Mouse (Mus musculus) layer of hippocampus, postnatal 10 days (tissue): ENCODE measurements around the gene Deup1. TPM values are rescaled to one million over a fixed set of nuclear protein-coding genes. Genes with fewer than 3 reads are reported as not detected.
A peak's percentile ranks its signal among the peaks of the same experiment; 100 is the strongest.

Source experiments
- DNase-seq, 2 experiments: peaks; one replicate each; pipeline ENCODE4 v3.0.0; 2021; ENCODE audit warnings: low spot score in 2 of 2
- long read RNA-seq: library from polyadenylated mRNA; stranded (forward); transcript quantifications from one replicate; pipeline ENCODE4 v2.0.0, GENCODE M21; 2023
- total RNA-seq, 2 experiments: library from RNA; stranded (reverse); gene quantifications; 2 replicates each; pipeline ENCODE4 v1.2.3; 2021

The Deup1 gene
- total RNA-seq = 1 to 10 TPM; 1.6 to 1.8 TPM
- long read RNA-seq, partial matches to known transcripts = 0 of 1 reads
- long read RNA-seq, other reads (novel, unspliced or antisense) = 1 of 1 reads

- peak; percentile 44 to 54 for DNase-seq
Observed at GRCm38 (mm10) chr9:15627785-15628287, at the start of gene Deup1. Gene Deup1, minus strand, starts transcription at chr9:15627933.

GRCm38 (mm10) chr9:15672251-15672650, 44.5 kb upstream of the Deup1 start:
- no peak for DNase-seq

DNA sequence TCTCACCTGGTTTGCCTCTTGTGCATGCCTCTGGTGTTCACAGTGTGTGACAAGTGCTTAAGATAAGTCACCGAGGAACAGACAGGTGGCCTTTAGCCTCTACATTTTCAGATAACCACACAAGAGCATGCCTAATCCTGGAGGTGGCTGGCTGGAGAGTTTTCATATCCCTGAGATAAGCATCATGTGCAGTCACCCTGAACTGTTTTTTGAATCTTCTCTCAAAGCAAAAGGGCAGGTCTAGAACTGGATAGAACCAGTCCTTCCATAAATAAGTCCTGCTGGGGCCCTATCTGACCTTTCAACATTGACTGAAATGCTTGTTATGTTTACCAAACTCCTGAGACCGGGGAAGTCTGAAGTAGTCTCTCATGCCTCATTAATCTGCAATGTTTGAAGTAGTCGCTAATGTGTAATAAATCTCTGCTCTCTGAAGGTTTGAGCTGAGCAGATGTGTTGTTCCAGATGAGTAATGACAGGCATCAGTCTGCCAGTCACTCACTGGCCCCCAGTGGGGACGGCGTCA, 42.3 kb upstream of the Deup1 start:
- no peak for DNase-seq

GRCm38 (mm10) chr9:15669452-15669851, 41.7 kb upstream of the Deup1 start:
- DNase-seq = no peak

DNA sequence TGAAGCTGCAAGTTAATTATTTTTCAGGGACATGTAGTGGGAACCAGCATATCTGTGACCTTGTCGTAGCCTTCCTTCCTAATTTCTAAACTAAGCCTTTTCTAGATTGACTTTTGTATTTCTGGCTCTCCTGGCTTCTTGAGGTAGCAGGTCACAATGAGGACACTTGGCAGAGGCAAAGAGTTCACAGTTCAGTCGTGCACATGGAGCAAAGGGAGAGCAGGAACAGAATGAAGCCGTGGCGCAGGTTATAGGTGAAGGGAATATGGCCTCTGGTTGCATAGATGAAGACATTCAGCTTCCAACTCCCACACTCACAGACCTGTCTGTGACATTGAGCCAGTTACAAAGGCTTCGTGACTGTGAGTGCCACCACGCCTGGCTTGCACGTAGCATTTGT, 36.9 kb upstream of the Deup1 start:
- DNase-seq = no peak

DNA sequence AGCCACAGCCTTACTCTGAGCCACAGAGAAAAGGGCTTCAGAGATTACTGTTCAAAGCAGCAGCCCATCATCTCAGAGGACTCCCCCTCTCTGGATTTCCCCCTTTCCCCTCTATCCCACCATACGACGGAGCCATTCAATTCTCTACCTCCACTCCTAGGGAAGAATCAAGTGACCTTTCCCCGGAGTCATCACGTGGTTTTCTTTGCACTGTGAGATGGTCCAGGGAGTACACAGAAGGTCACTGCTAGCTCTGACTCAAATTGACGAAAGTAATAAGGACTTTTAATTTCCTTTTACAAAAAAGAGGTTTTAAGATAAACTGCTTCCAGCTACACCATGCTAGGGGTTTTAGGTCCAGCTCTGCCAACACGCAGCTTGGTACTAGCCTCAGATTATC, 31.3 kb upstream of the Deup1 start:
- DNase-seq = no peak

GRCm38 (mm10) chr9:15658236-15658785, 30.6 kb upstream of the Deup1 start:
- DNase-seq = no peak

GRCm38 (mm10) chr9:15653036-15653435, 25.3 kb upstream of the Deup1 start:
- DNase-seq = peak; percentile 16 to 20

GRCm38 (mm10) chr9:15649977-15650376, 22.2 kb upstream of the Deup1 start:
- no peak for DNase-seq

DNA sequence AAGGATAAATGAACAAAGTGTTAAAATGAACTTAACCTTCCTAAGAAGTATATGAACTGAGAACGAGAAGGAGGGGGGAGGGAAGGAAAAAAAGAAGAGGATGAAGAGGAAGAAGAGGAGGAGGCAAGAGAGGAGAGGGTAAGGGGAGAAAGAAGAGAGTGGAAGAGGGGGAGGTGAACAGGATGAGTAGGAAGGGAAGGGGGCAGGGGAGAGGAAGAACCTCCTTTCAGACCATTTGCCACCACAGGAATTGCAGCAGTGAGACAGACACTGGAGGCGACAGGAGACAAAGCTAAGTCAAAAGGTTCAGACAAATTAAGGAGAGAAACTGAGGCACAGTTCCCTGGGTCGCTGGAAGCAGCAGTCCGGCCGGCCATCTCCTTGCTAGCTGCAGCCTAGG, 349 bp downstream of the Deup1 start:
- no peak for DNase-seq

GRCm38 (mm10) chr9:15624739-15625138, 3.0 kb downstream of the Deup1 start:
- peak in 1 of 2 experiments; percentile 3 for DNase-seq

DNA sequence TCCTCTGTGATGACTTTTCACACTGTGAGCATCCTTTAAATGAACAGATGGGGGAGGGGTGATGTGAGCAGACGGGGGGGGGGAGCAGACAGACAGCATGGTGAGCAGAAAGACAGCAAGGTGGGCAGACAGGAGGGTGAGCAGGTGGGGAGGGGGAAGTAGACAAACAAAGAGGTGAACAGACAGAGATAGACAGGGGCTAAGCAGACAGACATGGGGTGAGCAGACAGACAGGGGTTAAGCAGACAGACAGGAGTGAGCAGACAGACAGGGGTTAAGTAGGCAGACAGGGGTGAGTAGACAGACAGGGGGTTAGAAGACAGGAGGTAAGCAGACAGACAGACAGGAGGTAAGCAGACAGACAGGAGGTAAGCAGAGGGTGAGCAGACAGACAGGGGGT, 8.0 kb downstream of the Deup1 start:
- peak in 1 of 2 experiments; percentile 5 for DNase-seq

DNA sequence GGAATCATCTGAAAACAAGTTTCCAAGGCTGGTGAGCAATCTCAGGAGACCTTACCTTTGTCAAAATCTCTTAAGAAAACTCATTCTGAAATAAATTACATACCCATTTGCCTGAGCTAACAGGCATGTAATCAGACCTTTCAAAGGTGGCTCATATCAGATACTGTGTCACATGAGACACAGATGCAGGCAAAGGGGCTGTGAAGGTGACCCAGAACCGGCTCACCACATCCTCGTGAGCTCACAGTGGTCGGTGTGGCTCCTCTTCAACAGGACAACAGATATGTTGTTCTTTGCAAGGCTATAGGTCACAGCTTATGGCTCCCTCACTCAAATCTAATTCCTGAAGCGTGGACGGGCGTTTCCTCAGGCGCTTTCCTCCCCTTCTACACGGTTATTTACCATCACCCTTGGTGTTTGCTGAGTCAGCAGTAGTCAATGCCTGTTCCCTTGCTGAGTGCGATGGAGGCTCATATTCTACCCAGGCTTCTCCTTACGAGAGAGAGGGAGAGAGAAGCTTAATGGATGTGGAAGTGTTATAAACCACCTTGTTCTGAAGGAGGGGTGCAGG, 8.6 kb downstream of the Deup1 start:
- DNase-seq = peak in 1 of 2 experiments; percentile 13

GRCm38 (mm10) chr9:15617061-15617460, 10.7 kb downstream of the Deup1 start:
- no peak for DNase-seq

DNA sequence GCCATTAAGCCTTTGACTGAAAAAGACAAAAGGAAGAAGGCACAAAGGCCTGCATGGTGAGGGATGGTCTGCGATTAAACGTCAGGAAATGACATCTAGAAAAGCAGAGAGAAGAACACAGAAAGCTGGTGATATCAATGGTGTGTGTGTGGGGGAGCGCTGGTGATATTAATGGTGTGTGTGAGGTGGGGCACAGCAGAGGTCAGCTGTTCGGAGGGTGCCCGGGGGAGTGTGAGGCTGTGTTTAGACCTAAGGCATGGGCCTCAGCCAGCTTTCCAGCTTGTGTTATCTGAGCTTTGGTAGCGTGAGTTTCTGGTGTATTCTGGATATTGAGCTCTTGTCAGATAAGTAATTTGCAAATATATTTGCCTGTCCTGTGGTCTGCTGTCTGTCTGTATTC, 11.3 kb downstream of the Deup1 start:
- DNase-seq = no peak

DNA sequence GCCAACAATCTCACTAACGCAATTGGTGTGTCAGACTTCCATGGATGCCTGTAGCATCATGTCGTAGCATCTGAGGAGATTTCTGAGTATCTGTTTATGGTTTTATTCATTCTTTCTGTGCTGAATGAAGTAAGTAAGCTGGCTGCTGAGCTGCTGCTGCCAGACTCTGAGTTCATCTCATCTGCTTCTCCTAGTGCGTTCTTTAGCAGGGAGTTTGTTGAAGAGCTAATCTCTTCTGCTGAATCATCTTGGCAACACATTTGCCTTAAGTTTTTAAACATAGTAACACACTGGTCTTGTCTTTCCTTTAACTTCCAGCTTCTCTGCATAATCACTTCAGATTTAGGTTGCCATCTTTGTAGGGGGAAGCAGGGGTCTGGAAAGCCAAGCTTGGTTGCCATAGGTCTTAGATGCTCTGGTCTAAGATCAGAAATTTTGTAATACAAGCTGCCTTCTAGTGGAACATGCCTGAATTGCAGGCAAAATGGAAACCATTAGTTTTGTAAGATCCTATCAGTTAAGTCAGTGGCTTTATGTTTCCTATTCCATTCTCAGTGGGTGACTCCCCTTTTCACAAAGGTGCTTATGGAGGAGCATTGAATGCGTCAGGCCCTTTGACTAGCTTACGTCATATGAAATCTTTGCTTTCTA, 18.3 kb downstream of the Deup1 start:
- no peak for DNase-seq

DNA sequence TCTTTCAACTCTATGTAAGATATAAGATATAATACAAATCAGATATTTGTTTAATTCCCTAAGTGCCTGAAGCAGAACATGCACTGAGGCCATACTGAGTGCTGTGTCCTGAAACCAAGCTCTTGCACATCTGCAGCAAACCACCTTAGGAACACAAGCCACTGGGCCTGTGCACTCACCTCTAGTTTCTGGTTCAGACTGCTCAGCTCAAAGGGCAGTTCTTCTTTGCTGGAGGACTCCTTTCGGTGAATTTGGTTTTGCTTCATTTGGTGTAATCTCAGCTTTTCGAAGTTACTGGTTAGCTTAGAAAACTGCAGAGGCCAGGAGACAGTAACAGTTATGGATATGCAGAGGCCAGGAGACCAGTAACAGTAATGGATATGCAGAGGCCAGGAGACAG, 20.1 kb downstream of the Deup1 start:
- no peak for DNase-seq

- no peak for DNase-seq
Observed at GRCm38 (mm10) chr9:15603156-15603555, 24.6 kb downstream of the Deup1 start.

DNA sequence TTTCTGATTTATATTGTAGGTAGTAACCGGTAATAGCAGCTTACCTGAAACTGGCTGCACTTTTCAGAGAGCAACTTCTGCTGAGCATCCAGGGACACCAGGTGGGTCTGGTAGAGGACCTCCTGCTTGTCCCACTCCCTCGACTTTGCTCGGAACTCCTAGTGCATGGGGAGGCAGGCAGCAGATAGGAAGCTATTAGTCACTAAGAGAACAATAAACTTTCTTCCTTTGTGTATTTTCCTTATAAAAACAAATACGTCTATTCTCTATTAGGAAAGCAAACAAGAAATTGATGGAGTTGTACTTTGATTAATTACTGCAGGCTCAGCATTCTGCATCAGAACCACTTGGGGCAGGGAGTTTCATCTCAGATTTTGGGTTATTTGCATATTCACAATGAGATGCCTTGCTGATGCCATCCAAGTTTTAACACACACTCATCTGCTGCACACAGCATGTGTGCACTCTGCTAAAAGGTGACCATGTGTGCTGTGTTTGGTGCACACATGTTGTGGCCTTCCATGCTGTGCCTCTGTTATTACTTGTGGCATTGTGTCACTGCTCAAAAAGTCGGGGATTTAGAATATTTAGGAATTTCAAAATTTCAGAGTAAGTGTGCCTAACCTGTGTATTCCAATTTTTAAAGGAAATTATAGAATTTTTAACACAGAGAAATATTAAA, 26.7 kb downstream of the Deup1 start:
- DNase-seq = no peak

GRCm38 (mm10) chr9:15600156-15600858, 27.4 kb downstream of the Deup1 start:
- DNase-seq = no peak

- DNase-seq = no peak
Observed at GRCm38 (mm10) chr9:15596598-15596997, 31.1 kb downstream of the Deup1 start.
